Mouse (Mus musculus): ENCODE measurements around the gene Klf3. TPM values are rescaled to one million over a fixed set of nuclear protein-coding genes. Genes with fewer than 3 reads are reported as not detected.
A peak's percentile ranks its signal among the peaks of the same experiment; 100 is the strongest.

Klf3 gene
- polyA plus RNA-seq (2015; fragmentation: Nextera tagmentation; extraction: Ambion mirVana), result 63.7 and 66.8 TPM in 2 replicates

DNA sequence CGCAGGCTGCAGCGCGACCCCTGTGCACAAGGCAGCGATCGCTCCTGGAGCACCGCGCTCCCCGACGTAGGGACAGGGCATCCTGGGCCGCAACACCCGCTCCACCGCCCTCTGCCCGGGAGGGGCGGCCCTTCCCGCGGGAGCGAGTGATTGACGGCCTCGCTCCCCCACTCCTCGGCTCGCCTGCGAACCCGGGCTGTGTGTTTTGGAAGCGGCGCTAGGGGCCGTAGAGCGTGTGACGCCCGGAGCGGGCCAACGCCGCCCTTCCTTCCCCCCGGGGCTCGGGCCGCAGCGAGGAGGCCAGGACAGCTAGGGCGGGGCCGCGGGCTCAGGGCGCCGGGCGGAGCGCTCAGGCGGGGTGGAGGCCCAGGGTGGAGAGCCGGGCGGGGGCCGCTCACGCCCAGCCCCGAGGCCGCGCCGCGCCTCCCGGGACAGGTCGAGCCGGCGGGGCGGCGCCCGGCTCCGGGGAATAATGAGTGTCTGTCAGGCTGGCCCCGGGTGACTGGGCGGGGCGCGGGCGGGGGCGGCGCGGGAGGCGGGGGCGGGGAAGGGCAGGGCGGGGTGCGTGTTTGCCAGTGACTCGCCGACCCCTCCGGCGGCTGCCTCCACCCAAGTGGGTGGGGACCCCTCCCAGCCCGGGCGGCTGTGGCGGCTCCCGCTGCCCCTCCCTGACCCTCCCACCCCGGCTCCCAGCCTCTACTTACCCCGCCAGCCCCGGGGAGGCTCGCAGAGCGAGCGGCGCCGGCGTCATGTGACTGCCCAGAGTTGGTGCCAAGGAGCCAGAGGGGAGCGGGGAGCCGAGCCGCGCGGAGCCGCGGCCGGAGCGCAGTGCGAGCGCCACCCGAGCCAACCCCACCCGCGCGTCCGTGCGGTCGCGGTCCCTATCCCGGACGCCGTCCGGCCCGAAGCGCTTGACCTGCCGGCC lies at the start of gene Klf3:
Klf3 (plus strand) TSS at position 594 of the 925 bp plus-strand sequence.
- under 1% methylated on average over 96 of the region's 116 CpGs for WGBS
- H3K36me3 ChIP-seq (ENCODE audit: control insufficient read depth, insufficient read depth, low read length), result no peaks in the 10 kb centered on the region
- H3K4me3 ChIP-seq (replicated peaks; ENCODE audit: low read length), result peak within 1 kb of the TSS; percentile 80
- ATAC-seq (ENCODE audit: insufficient read depth, low FRiP score), result peak; percentile 96
- no peaks in the 10 kb centered on the region for H3K27me3 ChIP-seq (ENCODE audit: control insufficient read depth, insufficient read depth, low read length)
- H3K4me2 ChIP-seq (ENCODE audit: low read depth, low read length), result peak within 1 kb of the TSS; percentile 80
- peaks cover 12% of the 10 kb centered on the region; the same call in 1 of the 2 replicates for H3K9me3 ChIP-seq (replicated peaks; ENCODE audit: control insufficient read depth, low read length)
- peak within 1 kb of the TSS; percentile 95 for H3K9ac ChIP-seq (ENCODE audit: low read length)
- peaks cover 18% of the 10 kb centered on the region for H3K4me1 ChIP-seq (ENCODE audit: control insufficient read depth, insufficient read depth, low read length)
- H3K27ac ChIP-seq (ENCODE audit: low read length), result peak within 1 kb of the TSS; percentile 96

DNA sequence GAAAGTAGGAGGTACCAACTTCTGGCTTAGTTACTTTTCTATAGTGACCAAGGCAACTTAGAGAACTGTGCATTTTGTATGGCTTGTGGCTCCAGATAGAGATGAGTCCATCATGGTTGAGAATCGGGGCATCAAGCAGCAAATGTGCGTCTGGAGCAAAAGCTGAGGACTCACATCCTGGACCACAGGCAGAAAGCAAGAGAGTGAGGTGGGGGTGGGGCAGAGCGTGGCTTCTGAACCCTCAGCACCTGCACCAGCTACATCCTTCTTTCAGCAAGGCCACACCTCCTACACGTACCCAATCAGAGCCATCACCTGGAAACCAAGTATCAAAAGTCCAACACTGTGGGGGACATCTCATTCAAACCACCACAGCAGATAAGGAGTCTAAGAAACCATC lies 40.9 kb upstream of the Klf3 start:
- Histone ChIP-seq H3K9me3 (replicated peaks; ENCODE audit: control insufficient read depth, low read length) (0 out of 2 replicates have a peak, but pooled peaks cover 2% of the 10 kb centered on the region), H3K27ac (ENCODE audit: low read length) (no peak overlapping the region), H3K4me2 (ENCODE audit: low read depth, low read length) (no peak overlapping the region), H3K4me1 (ENCODE audit: control insufficient read depth, insufficient read depth, low read length) (no peaks in the 10 kb centered on the region), H3K36me3 (ENCODE audit: control insufficient read depth, insufficient read depth, low read length) (no peaks in the 10 kb centered on the region), H3K9ac (ENCODE audit: low read length) (no peak overlapping the region), H3K4me3 (replicated peaks; ENCODE audit: low read length) (no peak overlapping the region), H3K27me3 (ENCODE audit: control insufficient read depth, insufficient read depth, low read length) (no peaks in the 10 kb centered on the region)
- 94% methylated on average over 4 of the region's 4 CpGs for WGBS
- ATAC-seq (ENCODE audit: insufficient read depth, low FRiP score), result no peak

DNA sequence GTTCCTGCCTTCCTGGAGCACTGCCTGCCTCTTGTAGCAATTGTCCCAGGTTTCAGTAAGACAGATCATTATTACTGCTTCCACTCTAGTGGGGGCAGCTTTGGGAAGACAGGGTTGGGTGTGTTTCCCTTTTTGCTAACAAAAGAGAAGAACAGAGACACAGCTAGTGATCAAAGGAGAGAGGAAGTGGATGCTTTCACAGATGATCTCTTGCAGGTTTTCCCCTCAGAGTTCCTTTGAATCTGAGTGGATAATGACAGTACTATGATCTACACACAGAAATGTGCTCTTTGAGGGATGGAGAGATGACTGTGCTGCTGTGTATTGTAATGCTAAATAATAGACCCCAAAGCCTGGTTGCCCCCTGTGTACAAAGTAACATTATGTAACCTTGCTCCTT lies 38.7 kb upstream of the Klf3 start:
- Histone ChIP-seq H3K4me1 (ENCODE audit: control insufficient read depth, insufficient read depth, low read length) (no peaks in the 10 kb centered on the region), H3K27me3 (ENCODE audit: control insufficient read depth, insufficient read depth, low read length) (no peaks in the 10 kb centered on the region)

DNA sequence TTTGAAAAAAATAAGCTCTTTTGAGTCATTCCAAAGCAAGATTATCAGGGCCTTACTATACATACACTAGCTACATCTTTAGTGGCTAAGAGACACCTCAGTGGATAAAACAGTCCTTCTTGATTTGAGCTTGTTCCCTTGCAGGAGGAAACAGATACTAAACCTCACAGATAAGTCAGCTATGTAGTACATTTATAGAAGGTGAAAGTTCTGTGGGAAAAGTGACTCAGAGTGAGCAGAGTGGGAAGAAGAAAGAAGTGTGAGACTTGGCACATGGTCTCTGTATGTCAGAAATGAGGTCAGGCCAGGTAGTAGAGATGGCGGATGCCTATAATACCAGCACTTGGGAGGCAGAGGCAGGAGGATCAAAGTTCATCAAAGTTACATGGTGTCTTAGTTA lies 37.4 kb upstream of the Klf3 start:
- H3K27ac ChIP-seq (ENCODE audit: low read length), result no peak overlapping the region
- no peaks in the 10 kb centered on the region for H3K4me1 ChIP-seq (ENCODE audit: control insufficient read depth, insufficient read depth, low read length)
- no peaks in the 10 kb centered on the region for H3K27me3 ChIP-seq (ENCODE audit: control insufficient read depth, insufficient read depth, low read length)
- ATAC-seq (ENCODE audit: insufficient read depth, low FRiP score), result no peak
- H3K4me2 ChIP-seq (ENCODE audit: low read depth, low read length), result no peak overlapping the region
- H3K9me3 ChIP-seq (replicated peaks; ENCODE audit: control insufficient read depth, low read length), result no peaks in the 10 kb centered on the region; the same call in 1 of the 2 replicates
- H3K9ac ChIP-seq (ENCODE audit: low read length), result no peak overlapping the region
- 100% methylated on average over 1 of the region's 1 CpGs for WGBS
- no peaks in the 10 kb centered on the region for H3K36me3 ChIP-seq (ENCODE audit: control insufficient read depth, insufficient read depth, low read length)
- H3K4me3 ChIP-seq (replicated peaks; ENCODE audit: low read length), result no peak overlapping the region

More for the DNA sequence above, 38.7 kb upstream of the Klf3 start:
- H3K36me3 ChIP-seq (ENCODE audit: control insufficient read depth, insufficient read depth, low read length), result no peaks in the 10 kb centered on the region
- H3K9me3 ChIP-seq (replicated peaks; ENCODE audit: control insufficient read depth, low read length), result peaks cover 2% of the 10 kb centered on the region; the same call in 1 of the 2 replicates
- H3K27ac ChIP-seq (ENCODE audit: low read length), result no peak overlapping the region
- no peak overlapping the region for H3K9ac ChIP-seq (ENCODE audit: low read length)
- no peak overlapping the region for H3K4me2 ChIP-seq (ENCODE audit: low read depth, low read length)
- no peak overlapping the region for H3K4me3 ChIP-seq (replicated peaks; ENCODE audit: low read length)
- no peak for ATAC-seq (ENCODE audit: insufficient read depth, low FRiP score)

DNA sequence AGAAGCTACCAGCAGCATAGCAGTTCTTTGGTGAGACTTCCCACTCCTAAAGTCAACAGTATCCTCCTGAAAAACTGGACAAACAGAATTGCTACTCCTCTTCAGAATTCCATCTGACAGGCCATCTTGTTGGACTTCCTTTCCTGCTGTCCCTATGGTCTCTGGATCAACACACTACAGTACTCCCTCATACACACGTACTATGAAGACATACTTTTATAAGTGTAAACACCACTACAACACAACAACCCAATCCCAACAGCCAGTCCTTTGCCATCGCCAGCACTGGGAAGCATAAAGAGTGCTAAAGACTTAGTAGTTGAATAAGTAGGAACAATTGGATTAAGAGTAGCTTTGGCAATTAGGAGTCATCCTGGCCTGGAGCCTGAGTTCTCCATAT lies 36.6 kb upstream of the Klf3 start:
- Histone ChIP-seq H3K4me2 (ENCODE audit: low read depth, low read length) (no peak overlapping the region), H3K9ac (ENCODE audit: low read length) (no peak overlapping the region), H3K9me3 (replicated peaks; ENCODE audit: control insufficient read depth, low read length) (no peaks in the 10 kb centered on the region; the same call in 1 of the 2 replicates), H3K27ac (ENCODE audit: low read length) (no peak overlapping the region), H3K4me1 (ENCODE audit: control insufficient read depth, insufficient read depth, low read length) (no peaks in the 10 kb centered on the region), H3K36me3 (ENCODE audit: control insufficient read depth, insufficient read depth, low read length) (no peaks in the 10 kb centered on the region), H3K4me3 (replicated peaks; ENCODE audit: low read length) (no peak overlapping the region), H3K27me3 (ENCODE audit: control insufficient read depth, insufficient read depth, low read length) (no peaks in the 10 kb centered on the region)
- 93% methylated on average over 2 of the region's 2 CpGs for WGBS
- no peak for ATAC-seq (ENCODE audit: insufficient read depth, low FRiP score)

DNA sequence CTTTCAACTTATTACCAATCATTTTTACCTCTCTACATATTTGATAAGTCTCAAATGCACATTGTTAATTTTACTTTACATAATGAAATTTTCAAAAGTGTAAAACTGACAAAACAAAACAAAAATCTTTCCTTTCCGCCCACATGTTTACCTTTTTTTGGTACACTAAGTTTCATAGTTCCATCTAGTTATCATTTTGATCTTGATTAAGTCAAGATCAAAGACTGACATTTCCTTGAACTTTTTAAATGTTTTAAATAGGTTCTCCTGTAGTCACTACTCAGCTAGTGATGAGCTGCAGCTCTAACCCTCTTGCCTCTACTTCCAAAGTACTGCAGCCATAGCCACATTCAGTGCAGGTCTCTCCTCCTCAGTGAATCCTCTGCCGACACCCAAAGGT lies 31.6 kb upstream of the Klf3 start:
- WGBS, result 83% methylated on average over 2 of the region's 2 CpGs
- no peak overlapping the region for H3K4me3 ChIP-seq (replicated peaks; ENCODE audit: low read length)
- H3K4me2 ChIP-seq (ENCODE audit: low read depth, low read length), result no peak overlapping the region
- no peak for ATAC-seq (ENCODE audit: insufficient read depth, low FRiP score)
- no peaks in the 10 kb centered on the region for H3K4me1 ChIP-seq (ENCODE audit: control insufficient read depth, insufficient read depth, low read length)
- no peak overlapping the region for H3K9ac ChIP-seq (ENCODE audit: low read length)
- H3K27ac ChIP-seq (ENCODE audit: low read length), result no peak overlapping the region
- no peaks in the 10 kb centered on the region for H3K27me3 ChIP-seq (ENCODE audit: control insufficient read depth, insufficient read depth, low read length)
- H3K9me3 ChIP-seq (replicated peaks; ENCODE audit: control insufficient read depth, low read length), result no peaks in the 10 kb centered on the region; the same call in 1 of the 2 replicates
- H3K36me3 ChIP-seq (ENCODE audit: control insufficient read depth, insufficient read depth, low read length), result no peaks in the 10 kb centered on the region

DNA sequence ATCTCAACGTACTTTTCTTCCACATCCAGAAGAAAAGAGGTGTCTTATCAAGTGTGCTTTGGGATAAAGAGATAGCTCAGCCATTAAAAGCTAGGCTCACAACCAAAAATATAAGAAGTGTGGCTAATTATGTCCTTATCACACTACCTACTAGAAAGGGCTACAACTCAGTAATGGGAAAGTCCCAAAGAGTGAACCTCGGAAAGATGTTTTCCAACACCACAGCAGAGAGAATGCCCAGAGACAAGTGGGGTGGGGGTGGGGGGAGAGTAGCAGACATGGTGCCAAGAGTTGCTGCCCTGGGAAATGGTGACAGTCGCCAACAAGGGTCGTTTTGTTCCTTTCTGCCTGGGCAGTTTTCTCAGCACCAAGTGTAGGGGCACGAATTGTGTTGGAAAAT lies 25.0 kb upstream of the Klf3 start:
- no peaks in the 10 kb centered on the region for H3K9me3 ChIP-seq (replicated peaks; ENCODE audit: control insufficient read depth, low read length)
- H3K4me1 ChIP-seq (ENCODE audit: control insufficient read depth, insufficient read depth, low read length), result no peaks in the 10 kb centered on the region
- WGBS, result 85% methylated on average over 5 of the region's 5 CpGs
- no peak overlapping the region for H3K27ac ChIP-seq (ENCODE audit: low read length)
- no peaks in the 10 kb centered on the region for H3K27me3 ChIP-seq (ENCODE audit: control insufficient read depth, insufficient read depth, low read length)
- ATAC-seq (ENCODE audit: insufficient read depth, low FRiP score), result no peak
- H3K4me2 ChIP-seq (ENCODE audit: low read depth, low read length), result no peak overlapping the region
- no peak overlapping the region for H3K4me3 ChIP-seq (replicated peaks; ENCODE audit: low read length)
- no peaks in the 10 kb centered on the region for H3K36me3 ChIP-seq (ENCODE audit: control insufficient read depth, insufficient read depth, low read length)
- H3K9ac ChIP-seq (ENCODE audit: low read length), result no peak overlapping the region

DNA sequence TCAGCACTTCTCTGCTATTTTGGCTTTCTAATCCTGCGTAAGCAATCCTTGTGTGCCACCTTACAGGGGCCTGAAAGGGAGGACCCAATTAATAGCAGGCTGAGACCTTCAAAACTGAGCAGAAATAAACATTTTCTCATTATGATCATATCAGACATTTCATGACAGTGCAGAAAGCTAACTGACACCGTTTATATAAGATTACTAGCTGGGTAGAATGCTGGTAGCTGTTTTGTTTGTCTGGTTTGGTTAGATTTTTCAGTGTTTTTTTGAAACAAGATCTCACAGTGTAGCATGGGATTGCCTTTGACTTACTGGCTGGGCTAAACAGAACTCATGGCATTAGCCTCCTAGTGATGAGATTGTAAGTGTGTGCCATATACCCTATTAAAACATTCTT lies 23.9 kb upstream of the Klf3 start:
- H3K4me2 ChIP-seq (ENCODE audit: low read depth, low read length), result no peak overlapping the region
- no peaks in the 10 kb centered on the region for H3K9me3 ChIP-seq (replicated peaks; ENCODE audit: control insufficient read depth, low read length)
- WGBS, result 64% methylated on average over 2 of the region's 2 CpGs
- H3K27me3 ChIP-seq (ENCODE audit: control insufficient read depth, insufficient read depth, low read length), result no peaks in the 10 kb centered on the region
- H3K36me3 ChIP-seq (ENCODE audit: control insufficient read depth, insufficient read depth, low read length), result no peaks in the 10 kb centered on the region
- H3K4me1 ChIP-seq (ENCODE audit: control insufficient read depth, insufficient read depth, low read length), result no peaks in the 10 kb centered on the region
- no peak overlapping the region for H3K4me3 ChIP-seq (replicated peaks; ENCODE audit: low read length)
- no peak overlapping the region for H3K9ac ChIP-seq (ENCODE audit: low read length)
- H3K27ac ChIP-seq (ENCODE audit: low read length), result no peak overlapping the region
- no peak for ATAC-seq (ENCODE audit: insufficient read depth, low FRiP score)

DNA sequence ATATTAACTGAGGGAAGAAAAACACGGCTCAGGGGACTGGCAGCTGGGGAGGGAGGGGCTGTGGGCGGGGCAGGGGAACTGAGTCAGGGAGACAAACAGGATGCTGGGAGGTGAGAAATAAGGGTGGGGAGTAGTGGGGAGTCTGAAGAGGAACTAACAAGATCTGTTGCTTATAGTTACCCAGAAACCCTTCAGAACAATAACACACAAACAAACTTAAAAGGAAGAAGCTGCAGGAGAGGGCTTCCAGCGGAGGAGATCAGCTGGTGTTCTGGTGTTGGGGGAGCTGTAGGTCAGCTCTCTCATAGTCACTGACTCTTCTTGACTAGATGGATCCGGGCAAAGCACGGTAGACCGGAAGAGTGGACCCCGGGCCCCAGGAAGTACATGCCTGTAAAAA lies 22.4 kb upstream of the Klf3 start:
- H3K9ac ChIP-seq (ENCODE audit: low read length), result no peak overlapping the region
- H3K4me2 ChIP-seq (ENCODE audit: low read depth, low read length), result no peak overlapping the region
- no peaks in the 10 kb centered on the region for H3K4me1 ChIP-seq (ENCODE audit: control insufficient read depth, insufficient read depth, low read length)
- no peak overlapping the region for H3K4me3 ChIP-seq (replicated peaks; ENCODE audit: low read length)
- no peaks in the 10 kb centered on the region for H3K27me3 ChIP-seq (ENCODE audit: control insufficient read depth, insufficient read depth, low read length)
- no peaks in the 10 kb centered on the region for H3K36me3 ChIP-seq (ENCODE audit: control insufficient read depth, insufficient read depth, low read length)
- WGBS, result 60% methylated on average over 7 of the region's 7 CpGs
- no peak overlapping the region for H3K27ac ChIP-seq (ENCODE audit: low read length)
- H3K9me3 ChIP-seq (replicated peaks; ENCODE audit: control insufficient read depth, low read length), result no peaks in the 10 kb centered on the region
- ATAC-seq (ENCODE audit: insufficient read depth, low FRiP score), result no peak
